Mouse (Mus musculus) adrenal gland (tissue): ENCODE data around the gene Ripor2.
"Not testable (repeated sequence)": the region's sequence is repeated elsewhere in the genome, so short reads cannot be mapped to it uniquely, and the experiment has no call there.

Experiments used
- intact Hi-C: fragments of 180-260 bp; cut with DNase I; formaldehyde crosslinking; loops from one replicate; pipeline ENCODE4 v1.15.1; 2025

Ripor2 gene

GRCm38 (mm10) chr13:24757820-24758564 is 176.0 kb downstream of the Ripor2 start:
- intact Hi-C loops: no loop called here

DNA sequence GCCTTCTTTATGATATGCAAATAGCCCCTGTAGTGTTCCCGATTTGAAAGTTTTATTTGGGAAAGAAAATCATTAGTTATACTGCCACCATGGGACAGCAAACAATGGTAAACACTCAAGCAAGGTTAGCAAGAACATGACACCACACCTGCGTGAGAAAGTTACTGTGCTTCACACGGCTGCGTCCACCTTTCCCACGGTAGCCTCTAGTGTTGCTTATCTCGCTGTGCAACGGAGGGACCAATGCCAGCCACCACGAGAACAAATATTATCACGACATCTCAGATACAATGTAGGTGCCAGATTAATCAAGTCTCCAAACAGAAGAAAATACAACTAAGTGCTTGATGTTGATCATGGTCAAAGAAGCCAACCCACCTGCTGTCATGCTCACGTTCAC is 177.5 kb downstream of the Ripor2 start:
- intact Hi-C loops: no loop called here

DNA sequence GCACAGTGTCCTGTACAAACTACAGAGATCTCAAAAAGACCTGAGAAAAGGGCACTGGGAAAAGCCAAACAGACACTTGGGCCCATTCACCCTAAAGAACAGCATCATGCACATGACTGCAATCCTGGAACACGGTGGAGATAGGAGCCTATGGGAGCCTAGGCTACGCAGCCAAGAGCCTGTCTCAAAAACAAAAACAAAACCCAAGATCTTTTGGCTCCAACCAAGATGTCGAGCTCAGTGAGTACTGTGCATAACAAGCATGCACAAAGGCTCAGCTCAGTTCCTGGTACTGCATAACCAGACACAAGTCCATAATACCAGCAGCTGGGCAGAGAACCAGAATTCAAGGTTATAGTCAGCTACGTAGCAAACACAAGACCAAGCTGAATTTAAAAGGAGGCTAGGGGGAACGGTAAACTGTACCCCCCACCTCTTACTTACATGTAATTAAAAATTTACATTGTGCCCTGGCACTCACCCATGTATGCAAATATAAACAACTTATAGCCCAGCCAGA is 178.4 kb downstream of the Ripor2 start:
- intact Hi-C loops: no loop called here

- intact Hi-C loops: no loop called here
These were observed 179.1 kb downstream of the Ripor2 start for GRCm38 (mm10) chr13:24761083-24761402.

GRCm38 (mm10) chr13:24761403-24762227 is 179.6 kb downstream of the Ripor2 start, which contains the start of gene Gmnn:
Gene Gmnn, minus strand, starts transcription at chr13:24761923.
- intact Hi-C loops: no loop called here

GRCm38 (mm10) chr13:24762254-24762653 is 180.3 kb downstream of the Ripor2 start:
- intact Hi-C loops: no loop called here

GRCm38 (mm10) chr13:24767809-24768208 is 185.8 kb downstream of the Ripor2 start:
- intact Hi-C loops: not testable (repeated sequence)

- intact Hi-C loops: loop anchor here (10.0 kb wide), 1 partner anchor 287 kb away; no protein-coding TSS in a partner anchor
These were observed 189.5 kb downstream of the Ripor2 start for GRCm38 (mm10) chr13:24771482-24771881.

GRCm38 (mm10) chr13:24776146-24776844 is 194.3 kb downstream of the Ripor2 start:
- intact Hi-C loops: loop anchor here (10.0 kb wide), 1 partner anchor 291 kb away; no protein-coding TSS in a partner anchor

DNA sequence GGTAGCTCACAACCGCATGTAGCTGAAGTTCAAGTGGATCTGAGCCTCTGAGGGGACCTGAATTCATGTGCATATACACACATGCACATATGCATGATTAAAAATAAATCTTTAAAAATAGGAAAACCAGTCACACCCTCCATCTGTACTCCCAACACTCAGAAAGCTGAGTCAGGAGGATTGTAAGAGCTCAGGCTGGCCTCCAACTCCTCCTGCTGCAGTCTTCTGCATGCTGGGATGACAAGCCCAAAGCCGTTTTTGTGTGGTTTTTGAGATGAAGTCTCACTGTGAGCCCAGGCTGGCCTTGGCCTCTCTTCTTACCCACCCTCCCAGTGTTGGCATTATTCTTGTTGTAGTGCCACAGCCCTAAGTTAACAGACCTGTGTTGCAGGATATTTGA is 196.0 kb downstream of the Ripor2 start:
- intact Hi-C loops: loop anchor here (10.0 kb wide), 1 partner anchor 293 kb away; no protein-coding TSS in a partner anchor

DNA sequence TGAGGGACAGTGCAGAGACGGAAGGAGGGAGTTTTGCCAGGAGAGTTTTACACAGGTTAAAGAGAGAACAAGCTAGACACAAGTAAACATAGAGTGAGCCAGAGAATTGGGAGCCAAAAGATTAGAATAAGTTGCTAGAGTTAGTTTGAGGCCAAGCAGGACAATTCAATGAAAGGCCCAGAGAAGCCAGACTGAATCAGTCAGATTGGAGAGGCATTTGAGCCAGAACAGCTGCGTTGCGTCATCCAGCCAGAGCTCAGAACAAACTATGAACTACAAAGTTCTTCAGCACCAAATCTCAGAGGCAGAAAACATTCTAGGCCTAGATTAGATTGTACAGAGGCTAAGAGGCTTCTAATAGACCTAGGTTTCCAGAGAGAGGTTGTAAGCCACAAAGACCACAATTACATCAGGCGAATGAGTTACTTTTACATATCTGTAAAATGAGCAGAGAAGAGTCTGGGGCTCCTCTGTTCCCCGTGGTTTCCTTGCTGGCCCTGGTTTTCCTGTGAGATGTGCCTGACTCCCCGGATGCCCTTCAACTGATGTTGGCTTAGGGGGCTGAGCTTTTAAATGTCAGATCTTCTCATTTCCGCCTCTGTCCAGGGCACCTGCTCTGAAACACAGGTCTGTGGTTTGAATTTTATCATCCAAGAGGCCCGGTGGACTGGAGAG is 196.9 kb downstream of the Ripor2 start:
- intact Hi-C loops: loop anchor here (10.0 kb wide), 1 partner anchor 294 kb away; no protein-coding TSS in a partner anchor

- intact Hi-C loops: no loop called here
These were observed 199.9 kb downstream of the Ripor2 start for GRCm38 (mm10) chr13:24781916-24782315.
